Mouse (Mus musculus) MEL (cell line): ENCODE results near the gene Sp6.

Source experiments
- CTCF ChIP-seq, 3 experiments: IDR thresholded peaks in 2 of 3; conservative IDR thresholded peaks in 1 of 3; 2 replicates each; pipeline ENCODE4 v1.5.1; 2011 to 2012; ENCODE audit warnings: low read length in 3 of 3, low read depth in 2 of 3, mild to moderate bottlenecking in 2 of 3, improper control_type of control experiment in 1 of 3, inconsistent platforms in 1 of 3, mixed read lengths in 1 of 3, moderate library complexity in 1 of 3; ENCODE audit not compliant: control insufficient read depth in 1 of 3, insufficient read depth in 1 of 3, poor library complexity in 1 of 3, severe bottlenecking in 1 of 3
- E2F4 ChIP-seq: IDR thresholded peaks from 2 replicates; pipeline ENCODE4 v1.6.1; 2011; ENCODE audit warnings: low read depth, low read length, improper control_type of control experiment, borderline replicate concordance
- EP300 ChIP-seq, 2 experiments: IDR thresholded peaks; 2 replicates each; pipeline ENCODE4 v1.6.1; 2011; ENCODE audit warnings: improper control_type of control experiment in 2 of 2, low read length in 2 of 2, low read depth in 1 of 2, mild to moderate bottlenecking in 1 of 2
- GATA1 ChIP-seq: IDR thresholded peaks from 2 replicates; pipeline ENCODE4 v1.6.1; 2011; ENCODE audit warnings: low read depth, low read length, improper control_type of control experiment
- MAZ ChIP-seq: IDR thresholded peaks from 2 replicates; pipeline ENCODE4 v1.6.1; 2012; ENCODE audit warnings: low read depth, mild to moderate bottlenecking, inconsistent platforms, low read length, improper control_type of control experiment
- NRF1 ChIP-seq: IDR thresholded peaks from 2 replicates; pipeline ENCODE4 v1.6.1; 2014; ENCODE audit warnings: low read depth, mild to moderate bottlenecking, inconsistent platforms, low read length, improper control_type of control experiment, moderate library complexity; ENCODE audit not compliant: poor library complexity, insufficient read depth, severe bottlenecking
- POLR2A ChIP-seq, 2 experiments: IDR thresholded peaks; 2 replicates each; pipeline ENCODE4 v1.6.1; 2011 to 2012; ENCODE audit warnings: low read length in 2 of 2, mild to moderate bottlenecking in 2 of 2, control low read depth in 1 of 2, improper control_type of control experiment in 1 of 2, low read depth in 1 of 2, moderate library complexity in 1 of 2; ENCODE audit not compliant: control insufficient read depth in 1 of 2, insufficient read depth in 1 of 2, poor library complexity in 1 of 2
- POLR2AphosphoS2 ChIP-seq: IDR thresholded peaks from 2 replicates; pipeline ENCODE4 v1.6.1; 2011; ENCODE audit warnings: low read length, improper control_type of control experiment
- TAL1 ChIP-seq: IDR thresholded peaks from 2 replicates; pipeline ENCODE4 v1.6.1; 2012; ENCODE audit warnings: mild to moderate bottlenecking, inconsistent platforms, low read length, moderate library complexity, mixed read lengths

DNA sequence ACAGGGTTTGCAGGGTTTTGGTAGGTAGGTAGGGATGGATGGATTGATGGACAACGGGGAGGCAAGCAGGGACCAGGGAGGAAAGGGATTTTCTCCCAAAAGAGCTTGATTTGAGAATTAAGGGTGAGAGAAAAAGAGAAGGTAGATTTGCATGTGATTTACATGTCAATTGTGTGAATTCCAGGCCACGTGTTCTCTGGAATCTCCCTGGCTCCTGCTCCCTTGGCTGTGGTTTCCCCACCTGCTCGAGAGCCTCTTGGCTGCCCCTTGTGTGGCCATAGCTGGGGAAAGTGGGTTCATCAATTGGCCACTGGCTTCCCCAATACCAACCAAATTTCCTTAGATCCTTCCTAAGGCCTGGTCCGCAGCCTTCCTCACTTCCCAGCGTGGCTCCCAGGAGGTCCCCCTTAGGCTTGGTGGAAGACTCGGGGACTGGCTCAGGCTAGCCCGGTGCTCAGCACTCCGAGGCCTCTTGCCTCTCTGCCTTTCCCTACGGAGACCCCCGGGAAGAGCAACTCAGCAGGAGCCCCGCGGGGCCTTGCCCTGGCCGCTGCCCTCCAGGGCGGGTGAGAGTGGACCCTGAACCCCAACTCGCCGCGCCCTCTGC lies 16.3 kb upstream of the Sp6 start:
- TF ChIP-seq CTCF (IDR thresholded peaks at IDR 0.05 in 2 of 3, conservative IDR thresholded peaks at IDR 0.05 in 1 of 3; ENCODE audit: control insufficient read depth in 1 of 3, insufficient read depth in 1 of 3, low read depth in 2 of 3, low read length in 3 of 3, poor library complexity in 1 of 3, severe bottlenecking in 1 of 3) (no peak), TAL1 (no peak), NRF1 (no peak), MAZ (no peak), POLR2A (IDR thresholded peaks at IDR 0.05; ENCODE audit: control insufficient read depth in 1 of 2, insufficient read depth in 1 of 2, low read depth in 1 of 2, low read length in 2 of 2, poor library complexity in 1 of 2) (no peak), POLR2AphosphoS2 (no peak), E2F4 (no peak), GATA1 (no peak), EP300 (IDR thresholded peaks at IDR 0.05; ENCODE audit: low read depth in 1 of 2, low read length in 2 of 2) (no peak)
